Mouse (Mus musculus) retina, postnatal 1 day (tissue): ENCODE results near the gene Vcp.
"Not testable (repeated sequence)": the region's sequence is repeated elsewhere in the genome, so short reads cannot be mapped to it uniquely, and the experiment has no call there.

Source experiments
- DNase-seq: peaks from one replicate; pipeline ENCODE4 v3.0.0-alpha.2; 2012

Gene Vcp

GRCm38 (mm10) chr4:43029121-43029520 is 28.8 kb upstream of the Vcp start:
- DNase-seq: no peak

- peak; percentile 95 for DNase-seq
Measured at GRCm38 (mm10) chr4:43025084-43025960, 25.0 kb upstream of the Vcp start, which contains the start of gene Pigo. Gene Pigo (minus strand): TSS chr4:43025819.

- no peak for DNase-seq
Measured at GRCm38 (mm10) chr4:43024673-43025072, 24.4 kb upstream of the Vcp start.

- no peak for DNase-seq
Measured at GRCm38 (mm10) chr4:43021341-43021740, 21.0 kb upstream of the Vcp start.

GRCm38 (mm10) chr4:43020876-43021275 is 20.6 kb upstream of the Vcp start:
- DNase-seq: no peak

GRCm38 (mm10) chr4:43019641-43020465 is 19.5 kb upstream of the Vcp start:
- DNase-seq: no peak

- no peak for DNase-seq
Measured at GRCm38 (mm10) chr4:43019176-43019575, 18.9 kb upstream of the Vcp start.

- DNase-seq: no peak
Measured at GRCm38 (mm10) chr4:43018156-43018555, 17.8 kb upstream of the Vcp start.

- no peak for DNase-seq
Measured at GRCm38 (mm10) chr4:43012091-43012490, 11.8 kb upstream of the Vcp start.

- DNase-seq: peak; percentile 91
Measured at GRCm38 (mm10) chr4:43010161-43011038, 10.1 kb upstream of the Vcp start, which contains the start of gene Fancg. Gene Fancg (minus strand): TSS chr4:43010506.

- DNase-seq: peak; percentile 69
Measured at GRCm38 (mm10) chr4:43005765-43006164, 5.5 kb upstream of the Vcp start.

GRCm38 (mm10) chr4:43004951-43005350 is 4.6 kb upstream of the Vcp start:
- DNase-seq: no peak

GRCm38 (mm10) chr4:43002756-43003439 is 2.6 kb upstream of the Vcp start:
- no peak for DNase-seq

GRCm38 (mm10) chr4:43001272-43001671 is 965 bp upstream of the Vcp start:
- no peak for DNase-seq

- DNase-seq: peak; percentile 89
Measured at GRCm38 (mm10) chr4:42999451-43000140, 711 bp downstream of the Vcp start.

GRCm38 (mm10) chr4:42998022-42998421 is 2.3 kb downstream of the Vcp start:
- DNase-seq: no peak

- no peak for DNase-seq
Measured at GRCm38 (mm10) chr4:42988296-42988695, 12.0 kb downstream of the Vcp start.

- not testable (repeated sequence) for DNase-seq
Measured at GRCm38 (mm10) chr4:42980467-42980866, 19.8 kb downstream of the Vcp start.

GRCm38 (mm10) chr4:42978062-42978461 is 22.2 kb downstream of the Vcp start:
- no peak for DNase-seq

- no peak for DNase-seq
Measured at GRCm38 (mm10) chr4:42973868-42974267, 26.4 kb downstream of the Vcp start.

- DNase-seq: no peak
Measured at GRCm38 (mm10) chr4:42972952-42973351, 27.4 kb downstream of the Vcp start.
